12 mouse cellular contexts compared by ENCODE assay signal in genomic region chr4:44714111-44714621, GRCm38 (mm10). TPM values are rescaled to one million over a fixed set of nuclear protein-coding genes. Genes with fewer than 3 reads are reported as not detected.
DNase-seq lines count a peak whose midpoint lies in the region; ATAC-seq and TF ChIP-seq lines count a peak whose summit lies in the region.
"Had no signal": no experiment of that assay in that cellular context is flagged by ENCODE, and none has a peak within 500 bp of the region (broad histone marks: within the 10 kb centered on the region; RNA-seq: fewer than 3 reads in every experiment).

No protein-coding gene starts in this region.

- H3K36me3 ChIP-seq in forebrain, embryonic 11.5 days (ENCODE audit: control insufficient read depth, insufficient read depth, low read length), result no peaks in the 10 kb centered on the region
- H3K36me3 ChIP-seq in forebrain, postnatal 0 days (ENCODE audit: insufficient read depth), result no peaks in the 10 kb centered on the region
- no peaks in the 10 kb centered on the region for H3K36me3 ChIP-seq in hindbrain, embryonic 11.5 days (ENCODE audit: control insufficient read depth, insufficient read depth, low read length)
- H3K36me3 ChIP-seq in neural tube, embryonic 11.5 days (ENCODE audit: control insufficient read depth, insufficient read depth, low read length), result no peaks in the 10 kb centered on the region
- H3K36me3 ChIP-seq: limb, embryonic 15.5 days had no signal

- intact Hi-C loops in left cerebral cortex, postnatal 4 days (cut with DNase I), result no loop called here

- H3K4me2 ChIP-seq in forebrain, embryonic 11.5 days (ENCODE audit: low read depth, low read length, severe bottlenecking), result no peak overlapping the region
- H3K4me2 ChIP-seq in forebrain, postnatal 0 days (ENCODE audit: low read depth), result no peak overlapping the region
- H3K4me2 ChIP-seq in hindbrain, embryonic 11.5 days (replicated peaks; ENCODE audit: low read depth, low read length), result peak overlapping the region; percentile 38
- H3K4me2 ChIP-seq in neural tube, embryonic 11.5 days (ENCODE audit: low read depth), result no peak overlapping the region
- H3K4me2 ChIP-seq: limb, embryonic 15.5 days had no signal

- H3K4me1 ChIP-seq in forebrain, embryonic 11.5 days (replicated peaks; ENCODE audit: control insufficient read depth, insufficient read depth, low read length), result peaks cover 22% of the 10 kb centered on the region
- no peaks in the 10 kb centered on the region for H3K4me1 ChIP-seq in forebrain, postnatal 0 days (ENCODE audit: insufficient read depth)
- H3K4me1 ChIP-seq in hindbrain, embryonic 11.5 days (replicated peaks; ENCODE audit: control insufficient read depth, insufficient read depth, low read length), result peaks cover 6% of the 10 kb centered on the region; the same call in 1 of the 2 replicates
- H3K4me1 ChIP-seq in neural tube, embryonic 11.5 days (ENCODE audit: control insufficient read depth, insufficient read depth, low read length), result peaks cover 11% of the 10 kb centered on the region; the same call in 1 of the 2 replicates

- ATAC-seq in forebrain, embryonic 11.5 days (replicated peaks; ENCODE audit: low FRiP score), result no peak
- ATAC-seq in forebrain, postnatal 0 days, result no peak
- no peak for ATAC-seq in hindbrain, embryonic 11.5 days (ENCODE audit: low FRiP score)
- ATAC-seq in neural tube, embryonic 11.5 days (ENCODE audit: insufficient read depth, low FRiP score, low TSS enrichment), result no peak
- ATAC-seq in granulocyte monocyte progenitor cell, adult 5-6 weeks (replicated peaks; ENCODE audit: poor library complexity, severe bottlenecking), result no peak
- ATAC-seq: intestine, embryonic 16.5 days had no signal

- WGBS in forebrain, embryonic 11.5 days, result 2% methylated on average over 27 of the region's 27 CpGs
- 2% methylated on average over 27 of the region's 27 CpGs for WGBS in forebrain, postnatal 0 days
- under 1% methylated on average over 27 of the region's 27 CpGs for WGBS in hindbrain, embryonic 11.5 days
- WGBS in neural tube, embryonic 11.5 days, result 0% methylated on average over 27 of the region's 27 CpGs

- H3K4me3 ChIP-seq in forebrain, embryonic 11.5 days (ENCODE audit: low read depth, low read length), result no peak overlapping the region
- H3K4me3 ChIP-seq in forebrain, postnatal 0 days (ENCODE audit: low read depth, low read length), result no peak overlapping the region
- H3K4me3 ChIP-seq in hindbrain, embryonic 11.5 days (ENCODE audit: low read depth, low read length), result peak overlapping the region; percentile 24
- no peak overlapping the region for H3K4me3 ChIP-seq in neural tube, embryonic 11.5 days (ENCODE audit: low read depth, low read length)

- no peak overlapping the region for H3K9ac ChIP-seq in forebrain, embryonic 11.5 days (ENCODE audit: low read length)
- no peak overlapping the region for H3K9ac ChIP-seq in forebrain, postnatal 0 days
- 0 out of 2 replicates have a peak overlapping the region, but pooled peaks have one; percentile 16 for H3K9ac ChIP-seq in hindbrain, embryonic 11.5 days (ENCODE audit: low read depth, low read length)
- no peak overlapping the region for H3K9ac ChIP-seq in neural tube, embryonic 11.5 days (ENCODE audit: low read length)
- H3K9ac ChIP-seq: limb, embryonic 15.5 days had no signal

- peaks cover 79% of the 10 kb centered on the region for H3K27me3 ChIP-seq in forebrain, embryonic 11.5 days (ENCODE audit: control insufficient read depth, insufficient read depth, low read length)
- peaks cover 58% of the 10 kb centered on the region for H3K27me3 ChIP-seq in forebrain, postnatal 0 days (ENCODE audit: insufficient read depth, low read length)
- H3K27me3 ChIP-seq in hindbrain, embryonic 11.5 days (ENCODE audit: control insufficient read depth, insufficient read depth, low read length), result peaks cover 63% of the 10 kb centered on the region
- peaks cover 86% of the 10 kb centered on the region for H3K27me3 ChIP-seq in neural tube, embryonic 11.5 days (ENCODE audit: control insufficient read depth, insufficient read depth, low read length)

- no peak for TF ChIP-seq CTCF in forebrain, postnatal 0 days (IDR thresholded peaks at IDR 0.05; ENCODE audit: low read depth)

- H3K27ac ChIP-seq in forebrain, embryonic 11.5 days (ENCODE audit: low read depth, low read length), result no peak overlapping the region
- H3K27ac ChIP-seq in forebrain, postnatal 0 days (ENCODE audit: low read depth, low read length), result no peak overlapping the region
- H3K27ac ChIP-seq in hindbrain, embryonic 11.5 days (ENCODE audit: low read depth, low read length), result no peak overlapping the region
- no peak overlapping the region for H3K27ac ChIP-seq in neural tube, embryonic 11.5 days (ENCODE audit: low read depth, low read length)
- H3K27ac ChIP-seq: limb, embryonic 15.5 days had no signal

- DNase-seq in forebrain, embryonic 11.5 days (ENCODE audit: low spot score), result peak; percentile 57
- no peak for DNase-seq in forebrain, postnatal 0 days
- DNase-seq in left cerebral cortex, postnatal 4 days, result peak; percentile 2
- no peak for DNase-seq in left cerebral cortex, adult 18-20 months (ENCODE audit: low spot score in 2 of 2)
- DNase-seq in hindbrain, embryonic 11.5 days (ENCODE audit: low spot score), result peak; percentile 58
- peak; percentile 38 for DNase-seq in neural tube, embryonic 11.5 days (ENCODE audit: low spot score)
- no peak for DNase-seq in layer of hippocampus, adult 11-12 months (ENCODE audit: low spot score)
- DNase-seq: gastrocnemius, postnatal 36 days had no signal

- H3K9me3 ChIP-seq in forebrain, embryonic 11.5 days (ENCODE audit: control insufficient read depth, low read length), result no peaks in the 10 kb centered on the region
- no peaks in the 10 kb centered on the region for H3K9me3 ChIP-seq in forebrain, postnatal 0 days (ENCODE audit: low read length)
- no peaks in the 10 kb centered on the region for H3K9me3 ChIP-seq in hindbrain, embryonic 11.5 days (ENCODE audit: control insufficient read depth, low read length)
- H3K9me3 ChIP-seq in neural tube, embryonic 11.5 days (ENCODE audit: control insufficient read depth, low read length), result no peaks in the 10 kb centered on the region
- H3K9me3 ChIP-seq: limb, embryonic 15.5 days had no signal

RNA-seq across cellular contexts. Expression of gene Pax5, which starts 3.9 kb away (rescaled TPM):
- 0.11 and 0.43 TPM in 2 replicates for polyA plus RNA-seq in forebrain, embryonic 11.5 days (2014; fragmentation: Nextera tagmentation; extraction: Ambion mirVana)
- 0.14 and 1.5 TPM in 2 replicates for total RNA-seq in forebrain, postnatal 0 days (2014; rRNA removed)
- polyA plus RNA-seq in forebrain, postnatal 0 days (2015; fragmentation: Nextera tagmentation; extraction: Ambion mirVana), result 0.01 TPM in 1 of 2 replicates, not detected in the other
- total RNA-seq in left cerebral cortex, postnatal 4 days (2021), result 1 to 10 TPM; 1.0 to 1.8 TPM
- under 1 TPM in 1 of 2 experiments, not detected in 1; 0.84 TPM for total RNA-seq in left cerebral cortex, adult 18-20 months (2021)
- polyA plus RNA-seq in hindbrain, embryonic 11.5 days (2014; fragmentation: Nextera tagmentation; extraction: Ambion mirVana), result 3.3 and 4.8 TPM in 2 replicates
- 0.76 and 2.4 TPM in 2 replicates for polyA plus RNA-seq in neural tube, embryonic 11.5 days (2014; fragmentation: Nextera tagmentation; extraction: Ambion mirVana)
- not detected in 2 replicates for total RNA-seq in granulocyte monocyte progenitor cell, adult 5-6 weeks (2014; fragmentation: Nextera tagmentation)
- total RNA-seq in granulocyte monocyte progenitor cell, adult 5-6 weeks (2017), result not detected in 2 replicates
- total RNA-seq: gastrocnemius, postnatal 36 days had no signal
- polyA plus RNA-seq: intestine, embryonic 16.5 days; stomach, embryonic 14.5 days had no signal

RNA-seq across cellular contexts. Expression of gene Zcchc7, which starts 41.5 kb away (rescaled TPM):
- 20.7 and 24.3 TPM in 2 replicates for polyA plus RNA-seq in forebrain, embryonic 11.5 days (2014; fragmentation: Nextera tagmentation; extraction: Ambion mirVana)
- total RNA-seq in forebrain, postnatal 0 days (2014; rRNA removed), result 23.6 and 24.1 TPM in 2 replicates
- polyA plus RNA-seq in forebrain, postnatal 0 days (2015; fragmentation: Nextera tagmentation; extraction: Ambion mirVana), result 18.1 and 27.5 TPM in 2 replicates
- total RNA-seq in left cerebral cortex, postnatal 4 days (2021), result 10 to 100 TPM; 68.9 to 70.7 TPM
- 10 to 100 TPM; 48.6 to 54.1 TPM for total RNA-seq in left cerebral cortex, adult 18-20 months (2021)
- 24.4 and 31.3 TPM in 2 replicates for polyA plus RNA-seq in hindbrain, embryonic 11.5 days (2014; fragmentation: Nextera tagmentation; extraction: Ambion mirVana)
- 23.8 and 24.4 TPM in 2 replicates for polyA plus RNA-seq in neural tube, embryonic 11.5 days (2014; fragmentation: Nextera tagmentation; extraction: Ambion mirVana)
- 42.2 and 52.4 TPM in 2 replicates for total RNA-seq in granulocyte monocyte progenitor cell, adult 5-6 weeks (2014; fragmentation: Nextera tagmentation)
- 64.3 and 97.0 TPM in 2 replicates for total RNA-seq in granulocyte monocyte progenitor cell, adult 5-6 weeks (2017)

Comparison
In these comparisons a context has a peak if more than half of its experiments do, and no peak if none do; other contexts are left out.
1. DNase-seq: peak in forebrain, embryonic 11.5 days (single experiment), left cerebral cortex, postnatal 4 days (single experiment), hindbrain, embryonic 11.5 days (single experiment) and neural tube, embryonic 11.5 days (single experiment); none in forebrain, postnatal 0 days (single experiment), left cerebral cortex, adult 18-20 months (0 of 2) and layer of hippocampus, adult 11-12 months (single experiment).